Mouse (Mus musculus): Measurements from ENCODE around the gene H2-Oa.

H2-Oa gene

GRCm38 (mm10) chr17:34092197-34092875, at the start of gene H2-Oa:
TSS of gene H2-Oa (plus strand) at chr17:34092340.
- in situ Hi-C loops (cut with MboI, MseI), result no loop called here

GRCm38 (mm10) chr17:34045941-34046340, 46.2 kb upstream of the H2-Oa start:
- in situ Hi-C loops (cut with MboI, MseI), result no loop called here

- in situ Hi-C loops (cut with MboI, MseI), result no loop called here
Observed at GRCm38 (mm10) chr17:34047404-34048050, 44.6 kb upstream of the H2-Oa start.

GRCm38 (mm10) chr17:34057224-34057623, 34.9 kb upstream of the H2-Oa start:
- in situ Hi-C loops (cut with MboI, MseI), result loop anchor here (10.0 to 25.0 kb wide), 2 partner anchors 780 to 1468 kb away; partner anchors contain the start of genes Dxo (in 1 of the 2) and Stk19 (in 1 of the 2)

- in situ Hi-C loops (cut with MboI, MseI), result loop anchor here in 1 of 2 experiments (25.0 kb wide), 1 partner anchor 768 kb away; the partner anchor contains the start of genes Dxo and Stk19
Observed at GRCm38 (mm10) chr17:34068864-34069263, 23.3 kb upstream of the H2-Oa start.

GRCm38 (mm10) chr17:34072091-34072490, 20.0 kb upstream of the H2-Oa start:
- in situ Hi-C loops (cut with MboI, MseI), result loop anchor here (5.0 to 25.0 kb wide), 2 partner anchors 95 to 765 kb away; partner anchors contain the start of genes Dxo (in 1 of the 2) and Stk19 (in 1 of the 2)

- in situ Hi-C loops (cut with MboI, MseI), result no loop called here
Observed at GRCm38 (mm10) chr17:34075271-34075670, 16.9 kb upstream of the H2-Oa start.

GRCm38 (mm10) chr17:34077549-34077948, 14.6 kb upstream of the H2-Oa start:
- in situ Hi-C loops (cut with MboI, MseI), result no loop called here

GRCm38 (mm10) chr17:34078148-34078547, 14.0 kb upstream of the H2-Oa start:
- in situ Hi-C loops (cut with MboI, MseI), result no loop called here

GRCm38 (mm10) chr17:34079002-34079401, 13.1 kb upstream of the H2-Oa start:
- in situ Hi-C loops (cut with MboI, MseI), result no loop called here

- in situ Hi-C loops (cut with MboI, MseI), result loop anchor here in 1 of 2 experiments (5.0 kb wide), 1 partner anchor 88 kb away; no protein-coding TSS in a partner anchor
Observed at GRCm38 (mm10) chr17:34079621-34080020, 12.5 kb upstream of the H2-Oa start.

GRCm38 (mm10) chr17:34083104-34083503, 9.0 kb upstream of the H2-Oa start:
- in situ Hi-C loops (cut with MboI, MseI), result loop anchor here in 1 of 2 experiments (5.0 kb wide), 1 partner anchor 84 kb away; no protein-coding TSS in a partner anchor

GRCm38 (mm10) chr17:34087386-34087785, 4.8 kb upstream of the H2-Oa start:
- in situ Hi-C loops (cut with MboI, MseI), result no loop called here

- in situ Hi-C loops (cut with MboI, MseI), result no loop called here
Observed at GRCm38 (mm10) chr17:34088124-34088523, 4.0 kb upstream of the H2-Oa start.

GRCm38 (mm10) chr17:34090923-34091322, 1.2 kb upstream of the H2-Oa start:
- in situ Hi-C loops (cut with MboI, MseI), result no loop called here

- in situ Hi-C loops (cut with MboI, MseI), result no loop called here
Observed at GRCm38 (mm10) chr17:34093199-34093874, 1.2 kb downstream of the H2-Oa start.

GRCm38 (mm10) chr17:34094283-34095035, 2.3 kb downstream of the H2-Oa start:
- in situ Hi-C loops (cut with MboI, MseI), result no loop called here

GRCm38 (mm10) chr17:34096497-34097010, 4.4 kb downstream of the H2-Oa start:
- in situ Hi-C loops (cut with MboI, MseI), result no loop called here

GRCm38 (mm10) chr17:34097272-34097671, 5.1 kb downstream of the H2-Oa start:
- in situ Hi-C loops (cut with MboI, MseI), result no loop called here

GRCm38 (mm10) chr17:34098709-34099479, 6.8 kb downstream of the H2-Oa start:
- in situ Hi-C loops (cut with MboI, MseI), result no loop called here

Data from T-helper 17 cell (primary cell).